8 mouse cellular contexts compared by ENCODE assay signal in genomic region chr2:152436983-152437860, GRCm38 (mm10). TPM values are rescaled to one million over a fixed set of nuclear protein-coding genes. Genes with fewer than 3 reads are reported as not detected.
A peak's percentile ranks its signal among the peaks of the same experiment; 100 is the strongest.
DNase-seq lines count a peak whose midpoint lies in the region; ATAC-seq and TF ChIP-seq lines count a peak whose summit lies in the region.

No protein-coding gene starts in this region.

- no peaks in the 10 kb centered on the region for H3K36me3 ChIP-seq in ES-E14 (ENCODE audit: control insufficient read depth, insufficient read depth, low read length, poor library complexity, severe bottlenecking)
- no peaks in the 10 kb centered on the region for H3K36me3 ChIP-seq in forebrain, embryonic 15.5 days
- no peaks in the 10 kb centered on the region for H3K36me3 ChIP-seq in liver, postnatal 0 days (replicated peaks; ENCODE audit: insufficient read depth, low read length)
- H3K36me3 ChIP-seq in neural tube, embryonic 15.5 days = no peaks in the 10 kb centered on the region

- peak overlapping the region; percentile 52 for H3K4me2 ChIP-seq in forebrain, embryonic 15.5 days (replicated peaks)
- H3K4me2 ChIP-seq in liver, postnatal 0 days (ENCODE audit: low read depth, low read length) = peak overlapping the region; percentile 69
- H3K4me2 ChIP-seq in neural tube, embryonic 15.5 days = peak overlapping the region; percentile 61

- peak; percentile 84 for ATAC-seq in forebrain, embryonic 15.5 days (replicated peaks)
- ATAC-seq in liver, postnatal 0 days = peak; percentile 87
- peak; percentile 93 for ATAC-seq in neural tube, embryonic 15.5 days (ENCODE audit: low FRiP score)

- intact Hi-C loops in heart, postnatal 25 days (cut with DNase I) = loop anchor here (1.0 kb wide), 1 partner anchor 44 kb away; no protein-coding TSS in a partner anchor

- WGBS in forebrain, embryonic 15.5 days = 4% methylated on average over 23 of the region's 23 CpGs
- 4% methylated on average over 23 of the region's 23 CpGs for WGBS in liver, postnatal 0 days (ENCODE audit: insufficient replicate concordance)
- WGBS in neural tube, embryonic 15.5 days = 3% methylated on average over 22 of the region's 23 CpGs

- H3K9me3 ChIP-seq in ES-E14 (ENCODE audit: control insufficient read depth, insufficient read depth, low read depth, low read length) = no peaks in the 10 kb centered on the region
- H3K9me3 ChIP-seq in forebrain, embryonic 15.5 days = no peaks in the 10 kb centered on the region
- H3K9me3 ChIP-seq in liver, postnatal 0 days (ENCODE audit: low read length) = no peaks in the 10 kb centered on the region
- no peaks in the 10 kb centered on the region for H3K9me3 ChIP-seq in neural tube, embryonic 15.5 days (replicated peaks)

- TF ChIP-seq EP300 in liver, postnatal 0 days (IDR thresholded peaks at IDR 0.05; ENCODE audit: low read depth) = no peak

- peak overlapping the region; percentile 39 to 43; a peak in 3 of 4 replicates for H3K4me3 ChIP-seq in ES-E14 (ENCODE audit: insufficient read depth in 1 of 2, low read depth in 1 of 2, low read length in 2 of 2, poor library complexity in 1 of 2, severe bottlenecking in 1 of 2)
- peak overlapping the region; percentile 33 for H3K4me3 ChIP-seq in forebrain, embryonic 15.5 days
- H3K4me3 ChIP-seq in liver, postnatal 0 days (ENCODE audit: low read depth, low read length) = peak overlapping the region; percentile 27; the same call in 1 of the 2 replicates
- peak overlapping the region; percentile 27 for H3K4me3 ChIP-seq in neural tube, embryonic 15.5 days (replicated peaks)

- TF ChIP-seq CTCF in liver, postnatal 0 days (IDR thresholded peaks at IDR 0.05; ENCODE audit: low read depth) = peak; percentile 95

- peak overlapping the region; percentile 59 for H3K9ac ChIP-seq in ES-E14 (ENCODE audit: insufficient read depth, low read depth, low read length, poor library complexity, severe bottlenecking)
- H3K9ac ChIP-seq in forebrain, embryonic 15.5 days (replicated peaks) = peak overlapping the region; percentile 40
- H3K9ac ChIP-seq in liver, postnatal 0 days (replicated peaks) = no peak overlapping the region
- H3K9ac ChIP-seq in neural tube, embryonic 15.5 days (replicated peaks) = peak overlapping the region; percentile 47

- H3K27me3 ChIP-seq in forebrain, embryonic 15.5 days = no peaks in the 10 kb centered on the region
- no peaks in the 10 kb centered on the region for H3K27me3 ChIP-seq in liver, postnatal 0 days (ENCODE audit: insufficient read depth, low read length)
- H3K27me3 ChIP-seq in neural tube, embryonic 15.5 days (replicated peaks) = no peaks in the 10 kb centered on the region; the same call in 1 of the 2 replicates

- in situ Hi-C loops in ES-E14 (cut with MboI; ENCODE audit: low sequenced_read_pairs in 2 of 2, unreplicated experiment in 2 of 2) = no loop called here

- no peaks in the 10 kb centered on the region for H3K4me1 ChIP-seq in ES-E14 (ENCODE audit: control insufficient read depth in 2 of 2, insufficient read depth in 2 of 2, low read length in 2 of 2, poor library complexity in 1 of 2)
- 0 out of 2 replicates have a peak, but pooled peaks cover 11% of the 10 kb centered on the region for H3K4me1 ChIP-seq in forebrain, embryonic 15.5 days
- H3K4me1 ChIP-seq in liver, postnatal 0 days (ENCODE audit: insufficient read depth) = peaks cover 4% of the 10 kb centered on the region
- H3K4me1 ChIP-seq in neural tube, embryonic 15.5 days = peaks cover 5% of the 10 kb centered on the region; the same call in 1 of the 2 replicates

- H3K27ac ChIP-seq in ES-E14 (ENCODE audit: insufficient read depth, low read depth, low read length, poor library complexity, severe bottlenecking) = no peak overlapping the region
- no peak overlapping the region for H3K27ac ChIP-seq in forebrain, embryonic 15.5 days (replicated peaks)
- no peak overlapping the region for H3K27ac ChIP-seq in liver, postnatal 0 days (ENCODE audit: low read depth)
- 0 out of 2 replicates have a peak overlapping the region, but pooled peaks have one; percentile 20 for H3K27ac ChIP-seq in neural tube, embryonic 15.5 days (replicated peaks)

- DNase-seq in ES-E14 (ENCODE audit: low read depth, low spot score) = peak; percentile 71
- peak; percentile 80 for DNase-seq in cerebellum, adult 11-12 months
- DNase-seq in heart, postnatal 25 days (ENCODE audit: low spot score) = peak; percentile 61
- peak; percentile 82 for DNase-seq in layer of hippocampus, adult 11-12 months (ENCODE audit: low spot score)
- peak; percentile 83 for DNase-seq in liver, postnatal 0 days
- DNase-seq in testis, postnatal 10 days (ENCODE audit: low spot score) = peak; percentile 96

TF ChIP-seq in ES-E14, 5 proteins besides CTCF, POLR2A, EP300 and RAD21:
- TF ChIP-seq ZC3H11A (IDR thresholded peaks at IDR 0.05; ENCODE audit: borderline replicate concordance, low read depth, low read length) (0 out of 2 replicates have a peak, but pooled peaks have one; percentile 30), ZNF384 (IDR thresholded peaks at IDR 0.05; ENCODE audit: low read depth, low read length) (no peak)

RNA-seq across cellular contexts. Expression of gene 6820408C15Rik, which starts 21.8 kb away (rescaled TPM):
- 0.18 and 0.58 TPM in 2 replicates for total RNA-seq in ES-E14 (2012; rRNA removed)
- 2.1 and 3.7 TPM in 2 replicates for polyA plus RNA-seq in forebrain, embryonic 15.5 days (2015; fragmentation: Nextera tagmentation; extraction: Ambion mirVana)
- 1 to 10 TPM; 2.8 to 3.0 TPM for total RNA-seq in heart, postnatal 25 days (2021)
- 0.13 and 0.42 TPM in 2 replicates for polyA plus RNA-seq in liver, postnatal 0 days (2015; fragmentation: Nextera tagmentation; extraction: Ambion mirVana)
- polyA plus RNA-seq in neural tube, embryonic 15.5 days (2015; fragmentation: Nextera tagmentation; extraction: Ambion mirVana) = 1.2 and 1.5 TPM in 2 replicates

RNA-seq across cellular contexts. Expression of gene Zcchc3, which starts 22.4 kb away (rescaled TPM):
- total RNA-seq in ES-E14 (2012; rRNA removed) = 21.4 and 22.9 TPM in 2 replicates
- polyA plus RNA-seq in forebrain, embryonic 15.5 days (2015; fragmentation: Nextera tagmentation; extraction: Ambion mirVana) = 18.7 TPM in 2 replicates
- 10 to 100 TPM in 1 of 2 experiments, 1 to 10 TPM in 1; 9.7 to 10.1 TPM for total RNA-seq in heart, postnatal 25 days (2021)
- polyA plus RNA-seq in liver, postnatal 0 days (2015; fragmentation: Nextera tagmentation; extraction: Ambion mirVana) = 6.4 and 7.4 TPM in 2 replicates
- 17.5 and 18.7 TPM in 2 replicates for polyA plus RNA-seq in neural tube, embryonic 15.5 days (2015; fragmentation: Nextera tagmentation; extraction: Ambion mirVana)

RNA-seq across cellular contexts. Expression of gene Defb23, which starts 27.2 kb away (rescaled TPM):
- total RNA-seq in ES-E14 (2012; rRNA removed) = not detected in 2 replicates
- polyA plus RNA-seq in forebrain, embryonic 15.5 days (2015; fragmentation: Nextera tagmentation; extraction: Ambion mirVana) = not detected in 2 replicates
- total RNA-seq in heart, postnatal 25 days (2021) = not detected
- not detected in 2 replicates for polyA plus RNA-seq in liver, postnatal 0 days (2015; fragmentation: Nextera tagmentation; extraction: Ambion mirVana)
- not detected in 2 replicates for polyA plus RNA-seq in neural tube, embryonic 15.5 days (2015; fragmentation: Nextera tagmentation; extraction: Ambion mirVana)

RNA-seq across cellular contexts. Expression of gene Sox12, which starts 39.4 kb away (rescaled TPM):
- 7.4 and 9.1 TPM in 2 replicates for total RNA-seq in ES-E14 (2012; rRNA removed)
- polyA plus RNA-seq in forebrain, embryonic 15.5 days (2015; fragmentation: Nextera tagmentation; extraction: Ambion mirVana) = 17.7 and 18.3 TPM in 2 replicates
- 1 to 10 TPM; 9.5 to 9.7 TPM for total RNA-seq in heart, postnatal 25 days (2021)
- polyA plus RNA-seq in liver, postnatal 0 days (2015; fragmentation: Nextera tagmentation; extraction: Ambion mirVana) = 1.2 and 1.3 TPM in 2 replicates
- polyA plus RNA-seq in neural tube, embryonic 15.5 days (2015; fragmentation: Nextera tagmentation; extraction: Ambion mirVana) = 10.1 and 12.1 TPM in 2 replicates

RNA-seq across cellular contexts. Expression of gene Defb20, which starts 39.6 kb away (rescaled TPM):
- total RNA-seq in ES-E14 (2012; rRNA removed) = not detected in 2 replicates
- not detected in 2 replicates for polyA plus RNA-seq in forebrain, embryonic 15.5 days (2015; fragmentation: Nextera tagmentation; extraction: Ambion mirVana)
- not detected for total RNA-seq in heart, postnatal 25 days (2021)
- not detected in 2 replicates for polyA plus RNA-seq in liver, postnatal 0 days (2015; fragmentation: Nextera tagmentation; extraction: Ambion mirVana)
- not detected in 2 replicates for polyA plus RNA-seq in neural tube, embryonic 15.5 days (2015; fragmentation: Nextera tagmentation; extraction: Ambion mirVana)
